Mouse (Mus musculus) kidney, postnatal 25 days (tissue): ENCODE measurements around the gene Rph3a.
"Not testable (repeated sequence)": the region's sequence is repeated elsewhere in the genome, so short reads cannot be mapped to it uniquely, and the experiment has no call there.

Experiments used
- DNase-seq, 2 experiments: peaks; one replicate each; pipeline ENCODE4 v3.0.0; 2021; ENCODE audit warnings: mixed read lengths in 2 of 2

The Rph3a gene

DNA sequence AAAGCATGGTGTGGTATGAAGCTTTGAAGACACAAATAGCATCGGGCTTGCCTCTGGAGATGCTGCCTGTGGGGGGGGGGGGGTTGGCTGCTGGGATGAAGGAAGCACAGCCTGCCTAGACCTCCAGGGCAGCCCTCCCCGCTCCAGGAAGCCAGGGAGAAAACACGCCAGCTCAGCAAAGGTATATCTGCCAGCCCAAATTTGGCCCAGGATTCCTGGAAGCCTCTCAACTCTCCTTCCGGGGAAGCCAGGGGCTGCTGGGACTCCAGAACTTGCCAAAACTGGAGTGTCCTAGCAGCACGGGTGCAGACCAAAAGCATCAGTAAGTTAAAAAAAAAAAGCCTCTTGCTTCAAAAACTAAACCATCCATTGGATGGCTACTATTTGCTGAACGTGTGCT, 37.6 kb downstream of the Rph3a start:
- no peak for DNase-seq

DNA sequence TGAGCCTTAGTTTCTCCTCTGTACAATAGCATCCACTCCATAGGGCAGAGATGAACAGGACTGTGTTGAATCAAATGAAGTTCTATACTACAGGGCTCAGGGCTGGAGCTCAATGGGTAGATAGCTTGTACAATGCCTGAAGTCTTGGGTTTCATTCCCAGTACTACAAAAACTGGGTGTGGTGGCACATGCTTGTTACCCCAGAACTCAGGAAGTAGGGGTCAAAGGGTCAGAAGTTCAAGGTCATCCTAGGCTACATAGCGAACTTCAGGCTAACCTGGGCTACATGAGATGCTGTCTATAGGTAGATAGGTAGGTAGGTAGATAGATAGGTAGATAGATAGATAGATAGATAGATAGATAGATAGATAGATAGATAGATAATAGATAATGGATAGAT, 38.6 kb downstream of the Rph3a start:
- no peak for DNase-seq

DNA sequence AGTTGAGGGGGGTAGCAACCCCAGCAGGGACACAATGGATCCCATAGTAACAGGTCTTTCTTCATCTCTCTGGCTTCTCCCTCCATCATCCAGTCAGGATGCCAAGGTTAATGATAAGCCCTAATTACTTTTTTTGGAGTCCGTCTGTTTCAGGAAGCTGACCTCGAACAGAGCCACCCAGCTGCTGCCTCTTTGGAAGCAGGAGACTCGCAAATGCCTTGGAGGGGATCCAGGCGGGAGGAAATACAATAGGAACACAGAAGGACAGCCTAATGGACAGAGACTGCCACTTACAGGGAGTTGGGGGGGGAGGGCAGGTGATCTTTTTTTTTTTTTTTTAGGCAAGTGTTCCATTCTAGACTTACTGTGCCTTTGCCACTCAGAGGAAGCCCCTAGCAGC, 40.2 kb downstream of the Rph3a start:
- DNase-seq: peak in 1 of 2 experiments; percentile 16

DNA sequence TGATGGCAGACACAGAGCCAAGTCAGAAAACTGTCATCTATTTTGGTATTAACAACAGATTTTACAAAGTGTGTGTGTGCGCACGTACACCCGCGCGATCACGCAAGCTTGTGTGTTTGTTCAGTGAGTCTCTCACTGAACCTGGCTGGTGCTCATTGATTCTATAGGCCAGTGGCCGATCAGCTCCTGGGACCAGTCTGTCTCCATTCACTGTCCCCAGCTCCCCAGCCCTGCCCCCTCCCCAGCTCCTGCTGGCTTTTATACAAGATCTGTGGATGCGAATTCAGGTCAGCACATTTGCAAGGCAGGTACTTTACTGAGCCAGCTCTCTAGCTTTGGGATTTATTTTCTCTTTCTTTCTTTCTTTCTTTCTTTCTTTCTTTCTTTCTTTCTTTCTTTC, 41.1 kb downstream of the Rph3a start:
- no peak for DNase-seq

DNA sequence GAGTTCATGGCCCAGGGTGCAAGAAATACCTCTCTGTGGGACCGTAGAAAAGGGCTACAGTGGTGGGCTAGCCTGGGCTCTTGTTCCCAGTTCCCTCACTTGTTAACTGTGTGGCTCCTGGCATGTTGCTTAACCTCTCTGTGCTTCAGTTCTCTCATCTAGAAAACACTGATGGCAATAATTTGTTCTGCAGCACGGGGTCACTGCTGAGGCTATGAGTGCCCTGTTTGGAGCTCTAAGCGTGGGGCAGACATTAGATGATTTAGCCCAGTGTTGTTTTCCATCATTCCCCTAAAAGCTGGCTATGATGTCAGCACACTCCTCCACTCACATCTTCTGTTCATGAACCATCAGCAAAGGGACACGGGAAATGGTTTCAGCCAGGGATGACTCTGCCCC, 41.8 kb downstream of the Rph3a start:
- DNase-seq: no peak

DNA sequence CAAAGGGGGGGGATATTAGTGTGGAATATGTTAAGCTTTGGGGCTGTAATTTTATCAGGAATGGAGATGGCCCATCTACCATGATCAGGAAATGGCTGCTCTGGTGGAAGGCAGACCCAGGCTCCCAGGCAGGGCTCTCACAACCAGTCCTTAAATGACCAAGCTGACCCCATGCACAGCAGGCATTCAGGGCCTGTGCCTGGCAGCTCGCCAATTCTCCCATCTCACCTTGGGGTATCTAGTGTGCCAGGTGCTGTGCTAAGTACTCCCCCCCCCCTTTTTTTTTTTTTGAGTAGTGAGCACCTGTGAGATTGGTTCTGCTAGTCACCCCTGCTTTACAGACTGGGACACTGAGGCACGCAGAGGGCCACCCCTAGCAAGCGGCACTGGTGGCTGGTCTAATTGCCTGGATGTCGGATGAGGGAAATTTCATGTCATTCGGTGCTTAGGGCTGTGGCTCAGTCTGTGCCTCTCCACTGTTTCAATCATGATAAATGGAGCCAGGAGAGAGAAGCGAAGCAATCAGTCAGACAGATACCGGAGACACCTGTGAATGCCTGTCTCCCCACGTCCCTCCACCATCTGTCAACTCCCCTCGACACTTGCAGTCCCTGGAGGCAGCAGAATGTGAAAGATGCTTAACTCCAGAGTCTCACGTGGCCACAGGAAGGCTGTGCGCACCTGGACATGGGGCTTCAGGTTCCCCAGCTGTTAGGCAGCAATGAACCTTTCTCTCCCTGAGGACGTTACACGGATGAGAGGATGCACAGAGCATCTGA, 42.3 kb downstream of the Rph3a start:
- peak in 1 of 2 experiments; percentile 5 for DNase-seq

DNA sequence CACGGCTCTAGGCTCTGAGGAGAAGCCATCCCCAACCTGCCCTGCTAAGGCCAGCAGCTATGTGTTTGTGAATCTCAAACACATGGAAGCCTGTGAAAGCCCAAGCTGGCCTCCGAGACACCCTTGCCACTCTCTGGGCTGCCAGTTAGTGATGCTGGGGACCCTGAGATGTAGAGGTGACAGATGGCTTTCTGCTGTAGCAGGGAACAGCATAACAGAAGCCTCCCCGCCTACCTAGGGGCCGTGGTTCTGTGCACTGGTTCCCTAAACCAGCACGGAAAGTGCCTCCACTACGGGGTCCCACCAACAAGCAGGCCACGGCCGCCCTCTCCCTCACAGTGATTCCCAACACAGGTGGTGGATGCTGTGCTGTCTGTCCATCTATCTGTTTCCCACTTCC, 43.0 kb downstream of the Rph3a start:
- DNase-seq: no peak

DNA sequence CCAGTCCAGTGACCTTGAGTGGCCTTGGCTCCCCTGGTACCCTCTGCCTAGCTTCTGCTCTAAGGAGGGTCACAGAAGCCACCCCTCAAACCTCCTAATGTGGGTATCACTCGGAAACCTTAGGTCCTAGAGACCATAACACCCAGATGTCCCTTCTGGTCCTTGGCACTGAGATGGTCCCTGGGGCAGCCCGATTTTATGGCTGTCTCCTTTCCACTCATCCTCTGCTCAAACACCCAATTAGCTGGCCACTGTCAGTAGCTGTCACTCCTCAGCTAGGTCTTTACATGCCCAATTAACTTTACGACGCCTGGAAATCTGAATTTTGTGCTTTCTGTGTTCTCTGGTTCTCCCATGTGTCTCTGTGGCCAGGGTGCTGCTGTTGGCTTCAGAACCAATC, 43.7 kb downstream of the Rph3a start:
- DNase-seq: no peak

DNA sequence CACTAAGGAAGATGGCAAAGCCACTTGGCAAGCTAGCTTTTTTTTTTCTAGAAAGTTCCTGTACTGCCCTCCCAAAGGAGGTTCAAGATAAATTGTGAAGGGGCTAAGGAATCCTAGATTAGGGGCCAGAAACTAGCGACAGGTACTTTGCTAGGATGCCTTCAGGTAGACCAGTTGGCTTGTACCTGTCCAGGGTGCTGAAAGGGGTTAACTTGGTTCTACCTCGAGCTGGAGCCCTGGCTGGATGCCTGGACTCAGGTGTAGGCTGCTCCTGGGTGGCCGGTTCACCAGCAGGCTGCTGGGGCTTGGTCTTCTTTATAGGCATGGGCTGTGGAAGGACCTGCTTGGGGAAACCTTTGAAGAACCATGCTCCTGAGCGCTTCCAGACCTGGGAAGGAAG, 48.9 kb downstream of the Rph3a start:
- DNase-seq: peak in 1 of 2 experiments; percentile 37

DNA sequence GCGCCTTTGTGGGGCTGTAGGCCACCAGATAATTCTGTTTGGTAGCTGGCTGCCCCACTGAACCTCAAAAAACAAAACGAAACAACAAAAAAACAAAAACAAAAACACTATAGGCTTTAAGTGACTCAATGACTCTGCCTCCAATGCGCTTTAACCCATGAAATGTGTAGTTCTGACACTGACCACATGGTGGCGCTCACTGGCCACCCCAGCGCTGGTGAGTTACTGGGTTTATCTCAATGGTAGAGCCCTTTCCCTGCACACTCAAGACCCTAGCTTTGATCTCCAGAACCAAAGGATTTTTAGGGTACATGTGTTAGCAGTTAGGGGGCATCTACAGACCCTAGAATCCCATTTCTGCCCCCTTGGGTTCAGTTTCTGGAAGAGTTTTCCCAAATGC, 55.9 kb downstream of the Rph3a start:
- DNase-seq: peak in 1 of 2 experiments; percentile 3

DNA sequence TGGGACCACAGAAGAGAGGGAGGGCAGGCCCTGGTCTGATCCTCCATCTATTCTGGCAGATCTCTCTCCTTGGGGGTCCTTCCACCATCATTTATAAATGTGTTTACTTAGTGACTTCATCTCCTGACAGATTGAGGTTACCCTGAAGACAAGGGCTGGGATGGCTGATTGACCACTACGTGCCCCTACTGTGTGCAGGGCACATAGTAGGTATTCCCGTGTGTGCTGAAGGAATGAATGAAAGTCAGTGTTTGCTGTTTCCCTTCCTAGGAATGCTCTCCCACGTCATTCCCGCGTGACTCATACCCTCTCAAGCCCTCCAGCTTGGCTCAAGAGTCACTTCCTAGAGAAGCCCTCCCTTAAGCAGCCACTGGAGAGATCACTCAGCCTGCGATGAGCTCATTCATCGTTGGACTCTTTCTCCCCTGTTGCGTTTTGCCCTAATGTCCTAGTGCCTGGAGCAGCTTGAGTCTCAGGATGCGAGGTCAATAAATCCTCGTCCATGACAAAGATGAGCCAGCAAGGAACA, 57.6 kb downstream of the Rph3a start:
- no peak for DNase-seq

DNA sequence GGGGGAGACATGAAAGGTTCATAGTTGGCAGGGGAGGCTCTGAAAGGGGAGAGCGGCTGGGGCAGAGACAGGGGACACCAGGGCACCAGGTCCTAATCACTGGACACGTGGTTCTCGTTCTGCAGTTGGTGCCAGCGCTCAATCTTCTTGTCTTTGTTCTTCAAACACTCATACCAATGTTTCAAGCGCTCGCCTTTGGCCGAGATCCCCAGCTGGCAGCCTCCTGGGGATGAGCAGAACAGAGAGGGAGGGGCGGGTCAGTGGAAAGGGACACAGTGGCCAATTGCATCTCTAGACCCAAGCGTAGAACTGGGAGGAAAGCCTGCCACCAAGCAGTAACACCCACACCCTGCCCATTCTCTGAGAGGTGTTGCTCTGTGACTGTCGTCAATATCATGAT, 67.8 kb downstream of the Rph3a start:
- no peak for DNase-seq

DNA sequence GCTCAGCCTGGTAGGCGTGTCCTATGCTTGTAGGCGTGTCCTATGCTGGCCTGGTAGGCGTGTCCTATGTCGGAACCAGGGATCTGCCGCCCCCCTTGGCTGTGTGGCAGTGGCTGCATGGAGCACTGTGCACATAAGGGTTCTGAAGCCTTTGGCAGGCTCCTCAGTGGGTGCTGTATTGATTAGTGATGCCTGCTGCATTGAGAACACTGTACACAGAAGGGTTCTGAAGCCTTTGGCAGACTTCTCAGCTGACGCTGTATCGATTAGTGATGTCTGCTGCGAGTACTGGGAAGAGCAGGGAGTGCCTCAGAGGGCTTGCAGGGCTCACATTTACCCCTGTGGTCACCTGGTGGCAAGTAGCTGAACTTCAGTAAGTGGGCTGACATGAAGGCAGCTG, 71.3 kb downstream of the Rph3a start:
- DNase-seq: no peak

DNA sequence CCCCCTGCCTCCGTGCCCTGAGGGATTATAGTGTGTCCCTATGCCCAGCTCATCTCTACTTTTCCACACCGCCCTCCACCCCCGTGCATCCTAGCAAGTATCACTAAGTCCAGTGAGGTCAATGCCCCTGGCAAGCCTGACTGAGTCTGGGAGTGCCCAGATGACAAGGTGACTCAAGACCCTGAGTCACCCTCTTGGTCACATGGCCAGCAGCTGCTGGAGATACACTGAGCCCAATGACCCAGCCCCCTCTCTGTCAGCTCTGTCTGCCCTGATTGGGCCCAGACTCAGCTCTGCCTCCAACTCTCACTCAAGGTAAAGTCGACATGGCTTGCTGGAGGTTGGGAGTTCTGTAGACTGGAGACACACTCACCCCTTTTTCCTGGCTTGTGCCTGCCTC, 72.1 kb downstream of the Rph3a start:
- DNase-seq: peak in 1 of 2 experiments; percentile 40

DNA sequence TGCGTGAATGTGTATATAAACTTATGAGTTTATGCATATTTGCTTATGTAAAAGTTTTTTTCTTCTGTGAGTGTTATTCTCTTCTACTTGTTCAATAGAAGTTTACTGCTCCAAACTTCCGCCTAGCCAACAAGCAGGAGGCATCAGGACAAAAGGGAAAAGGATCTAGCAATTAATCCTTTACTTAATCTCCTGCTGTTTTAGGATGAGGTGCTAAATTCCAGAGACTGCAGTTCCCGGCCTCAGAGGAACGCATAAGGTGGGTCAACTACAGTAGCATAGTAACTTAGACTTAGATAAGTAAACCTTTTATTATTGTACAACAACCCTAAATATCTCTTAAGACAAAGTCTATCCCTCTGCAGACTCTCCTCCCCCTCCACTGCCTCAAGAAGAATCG, 75.9 kb downstream of the Rph3a start:
- no peak for DNase-seq

DNA sequence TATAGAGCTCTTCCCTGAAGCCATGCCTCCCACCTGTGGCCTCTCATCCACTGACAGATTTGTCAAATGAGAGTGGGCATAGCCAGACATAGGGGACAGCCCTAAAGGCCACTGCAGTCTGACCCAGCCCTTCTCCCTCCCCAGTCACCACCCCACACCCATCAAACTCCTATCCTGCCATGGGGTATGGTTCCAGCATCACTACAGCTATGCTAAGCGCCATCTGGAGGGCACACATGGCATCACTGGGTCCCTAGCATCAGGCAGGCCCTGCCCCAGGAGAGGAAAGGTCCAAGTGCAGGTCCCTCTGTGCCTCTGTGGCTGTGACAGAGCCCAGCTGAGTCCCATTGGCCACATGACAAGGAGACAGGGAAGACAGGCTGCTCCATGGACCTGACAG, 82.9 kb downstream of the Rph3a start:
- DNase-seq: no peak

DNA sequence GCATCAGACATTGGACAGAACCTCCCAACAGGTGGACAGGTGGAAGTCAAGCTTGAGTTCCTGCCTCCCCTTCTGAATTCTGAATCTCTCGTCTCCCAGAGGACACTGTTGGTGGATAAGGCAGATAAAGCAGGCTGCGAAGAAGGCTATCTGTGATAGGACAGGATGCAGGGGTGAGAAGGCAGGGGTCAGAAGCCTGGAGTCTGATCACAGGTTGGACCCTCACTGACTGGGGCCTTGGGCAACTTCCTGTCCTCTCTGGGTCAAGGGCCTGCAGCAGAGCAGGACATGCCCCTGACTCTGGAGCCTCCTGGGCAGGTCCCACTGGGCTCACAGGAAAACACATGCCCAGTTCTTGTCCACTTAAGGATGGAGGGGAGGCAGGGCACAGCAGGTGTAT, 83.6 kb downstream of the Rph3a start:
- not testable (repeated sequence) for DNase-seq

DNA sequence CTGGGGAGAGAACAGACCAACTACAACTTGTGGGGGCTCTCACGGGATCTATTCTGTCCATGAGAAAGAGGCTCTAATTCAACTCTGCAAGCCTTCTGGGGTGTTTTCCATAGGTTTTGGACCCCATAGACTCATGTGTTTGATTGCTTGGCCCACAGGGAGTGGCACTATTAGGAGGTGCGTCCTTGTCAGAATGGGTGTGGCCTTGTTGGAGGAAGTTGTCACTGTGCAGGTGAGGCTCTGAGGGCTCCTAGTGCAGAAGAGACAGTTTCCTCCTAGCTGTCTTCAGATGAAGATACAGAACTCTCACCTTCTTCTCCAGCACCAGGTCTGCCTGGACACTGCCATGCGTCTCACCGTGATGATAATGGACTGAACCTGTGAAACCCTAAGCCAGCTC, 85.4 kb downstream of the Rph3a start:
- DNase-seq: not testable (repeated sequence)

DNA sequence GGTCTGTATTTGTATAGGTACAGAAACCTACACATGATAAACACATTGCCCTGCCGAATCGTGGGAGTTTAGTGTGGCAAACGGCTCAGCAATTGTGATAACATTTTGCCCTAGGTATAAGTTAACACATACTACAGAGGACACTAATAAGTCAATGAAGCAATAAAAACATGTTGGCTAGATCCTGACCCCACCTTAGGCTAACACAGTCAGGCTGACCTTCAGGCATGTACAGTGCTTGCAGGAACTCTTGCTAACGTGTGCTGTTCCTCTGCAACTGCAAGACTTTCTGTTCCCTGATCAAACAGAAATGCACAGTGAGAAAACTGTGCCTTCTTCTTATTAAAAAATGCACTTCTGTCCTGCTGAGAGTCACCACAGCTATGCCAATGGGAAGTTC, 85.9 kb downstream of the Rph3a start:
- DNase-seq: no peak

DNA sequence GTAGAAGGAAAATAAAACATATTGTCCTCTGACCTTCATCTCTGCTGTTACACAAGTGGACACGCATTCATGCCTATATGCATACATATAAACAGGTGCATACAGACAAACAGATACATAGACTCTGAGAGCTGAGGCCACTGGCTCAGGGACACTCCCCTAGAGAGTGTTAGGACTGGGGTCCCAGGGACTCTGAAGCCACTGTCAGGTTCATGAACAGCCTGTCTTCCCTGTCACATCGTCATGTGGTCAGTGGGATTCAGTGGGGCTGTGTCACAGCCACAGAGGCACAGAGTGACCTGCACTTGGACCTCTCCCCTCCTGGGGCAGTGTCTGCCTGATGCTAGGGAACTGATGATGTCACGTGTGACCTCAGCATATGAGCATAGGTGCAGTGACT, 89.6 kb downstream of the Rph3a start:
- DNase-seq: no peak

DNA sequence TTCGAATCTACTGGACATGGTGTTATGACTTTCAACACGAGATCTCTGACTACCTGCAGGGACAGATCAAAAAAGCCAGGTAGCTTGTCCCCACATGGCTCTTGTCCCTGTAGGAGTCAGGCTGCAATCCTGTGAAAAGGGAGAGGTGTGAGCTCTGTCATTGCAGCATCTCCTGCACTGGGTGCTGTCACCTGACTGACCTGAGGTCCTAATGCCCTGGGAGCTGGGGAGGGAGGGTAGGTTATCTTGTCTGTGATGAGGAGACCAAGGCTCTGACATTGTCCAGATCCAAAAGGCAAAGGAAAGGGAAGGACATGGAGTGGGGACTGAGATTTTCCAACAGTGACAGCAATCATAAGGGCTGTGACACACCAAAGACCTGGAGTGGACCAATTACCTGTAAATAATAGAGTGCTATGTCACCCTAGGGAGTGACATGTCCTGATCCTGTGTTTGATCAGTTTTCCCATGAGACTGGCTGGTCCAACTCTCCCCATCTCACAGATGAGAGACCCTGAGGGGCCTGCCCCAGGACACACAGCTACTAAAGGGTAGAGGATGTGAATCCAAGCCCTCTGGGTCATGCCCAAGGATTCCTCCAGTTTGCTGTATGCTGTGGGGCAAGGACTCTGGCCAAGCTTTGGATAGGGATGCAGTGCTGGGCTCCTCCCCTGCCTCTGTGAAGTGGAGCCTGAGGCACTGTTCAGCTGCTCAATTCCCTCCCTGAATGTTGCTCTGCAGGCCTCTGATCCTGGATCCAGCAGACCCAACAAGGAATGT, 90.5 kb downstream of the Rph3a start:
- DNase-seq: not testable (repeated sequence)

DNA sequence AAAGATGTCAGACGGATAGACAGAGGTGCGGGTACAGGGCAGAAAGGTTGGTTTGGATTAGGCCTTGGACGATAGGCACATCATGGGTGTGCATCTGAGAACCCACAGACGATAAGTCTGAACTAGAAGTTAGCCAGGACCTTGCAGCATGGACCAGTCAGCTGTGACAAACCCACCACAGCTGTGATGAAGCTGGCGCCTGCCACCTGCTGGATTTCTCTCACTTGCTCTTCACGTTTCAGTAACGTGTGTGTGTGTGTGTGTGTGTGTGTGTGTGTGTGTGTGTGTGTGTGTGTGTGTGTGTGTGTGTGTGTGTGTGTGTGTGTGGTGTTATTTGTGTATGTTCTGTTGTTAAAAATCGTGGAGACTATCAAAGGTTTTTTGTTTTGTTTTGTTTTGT, 95.7 kb downstream of the Rph3a start, which contains the start of gene Oas1d:
Oas1d (plus strand) TSS at position 333 of the 400 bp plus-strand sequence.
- DNase-seq: not testable (repeated sequence)

DNA sequence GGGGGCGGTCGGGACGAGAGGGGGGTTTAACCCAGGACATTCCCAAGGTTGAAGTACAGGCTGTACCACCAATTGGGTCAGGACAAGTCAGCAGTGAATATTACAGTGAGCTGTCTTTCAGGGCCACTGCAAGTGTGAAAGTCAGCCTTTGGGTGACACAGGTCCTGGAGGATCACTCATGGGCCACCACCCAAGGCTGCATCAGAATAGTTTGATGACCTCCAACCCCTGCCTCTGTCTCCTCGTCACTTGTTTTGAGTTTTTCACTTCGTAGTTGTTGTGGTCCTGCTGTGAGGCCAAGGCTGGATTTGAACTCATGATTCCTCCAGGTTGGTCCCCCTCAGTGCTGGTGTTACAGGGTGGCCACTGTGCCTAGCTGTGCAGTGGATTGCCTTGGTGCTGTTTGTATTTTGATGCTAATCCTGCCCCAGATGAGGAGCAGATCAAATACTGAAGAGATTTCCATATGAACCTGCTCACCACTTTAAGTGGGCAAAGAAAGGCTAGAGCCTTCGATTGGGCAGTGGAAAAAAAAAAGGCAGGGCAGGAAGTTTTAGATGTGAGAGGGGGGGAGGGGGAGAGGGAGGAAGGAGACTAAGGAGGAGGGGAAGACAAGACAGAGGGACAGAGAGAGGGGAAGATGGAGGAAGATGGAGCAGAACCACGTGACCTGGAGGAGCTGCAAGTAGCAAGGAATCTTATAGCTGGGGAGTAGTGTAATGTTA, 101.5 kb downstream of the Rph3a start:
- DNase-seq: no peak
